Mouse (Mus musculus): ENCODE measurements at regions not wholly inside any gene's neighbourhood (a gene's known extent, or its start where the extent isn't known, plus 50 kb on each side); places are given as distances from the start of the nearest gene placed in this dataset.

GRCm38 (mm10) chr2:115326526-115326925 is 255.0 kb upstream of the BC052040 start:
- Histone ChIP-seq H3K4me3 (ENCODE audit: low read depth, low read length) (no peak overlapping the region), H3K27ac (ENCODE audit: low read depth) (no peak overlapping the region), H3K27me3 (ENCODE audit: insufficient read depth, low read length) (no peaks in the 10 kb centered on the region), H3K4me1 (ENCODE audit: insufficient read depth) (no peaks in the 10 kb centered on the region), H3K9ac (replicated peaks) (no peak overlapping the region), H3K36me3 (replicated peaks; ENCODE audit: insufficient read depth, low read length) (no peaks in the 10 kb centered on the region), H3K4me2 (ENCODE audit: low read depth, low read length) (no peak overlapping the region), H3K9me3 (ENCODE audit: low read length) (no peaks in the 10 kb centered on the region)
- ATAC-seq (no peak), DNase-seq (no peak)
- 80% methylated on average over 2 of the region's 2 CpGs for WGBS (ENCODE audit: insufficient replicate concordance)
- TF ChIP-seq EP300 (IDR thresholded peaks at IDR 0.05; ENCODE audit: low read depth): no peak
- no peak for TF ChIP-seq CTCF (IDR thresholded peaks at IDR 0.05; ENCODE audit: low read depth)

- H3K36me3 ChIP-seq (replicated peaks; ENCODE audit: insufficient read depth, low read length): no peaks in the 10 kb centered on the region
- WGBS (ENCODE audit: insufficient replicate concordance): 41% methylated on average over 7 of the region's 7 CpGs
Observed at GRCm38 (mm10) chr2:115338178-115338577, 243.3 kb upstream of the BC052040 start.

GRCm38 (mm10) chr2:115339034-115339433 is 242.5 kb upstream of the BC052040 start:
- TF ChIP-seq EP300 (IDR thresholded peaks at IDR 0.05; ENCODE audit: low read depth) (no peak), CTCF (IDR thresholded peaks at IDR 0.05; ENCODE audit: low read depth) (no peak)
- H3K27ac ChIP-seq (ENCODE audit: low read depth): no peak overlapping the region
- no peaks in the 10 kb centered on the region for H3K4me1 ChIP-seq (ENCODE audit: insufficient read depth)
- no peaks in the 10 kb centered on the region for H3K36me3 ChIP-seq (replicated peaks; ENCODE audit: insufficient read depth, low read length)
- 68% methylated on average over 4 of the region's 4 CpGs for WGBS (ENCODE audit: insufficient replicate concordance)
- H3K4me2 ChIP-seq (ENCODE audit: low read depth, low read length): no peak overlapping the region
- H3K9me3 ChIP-seq (ENCODE audit: low read length): no peaks in the 10 kb centered on the region
- no peak for DNase-seq
- no peaks in the 10 kb centered on the region for H3K27me3 ChIP-seq (ENCODE audit: insufficient read depth, low read length)
- ATAC-seq: no peak
- H3K4me3 ChIP-seq (ENCODE audit: low read depth, low read length): no peak overlapping the region
- H3K9ac ChIP-seq (replicated peaks): no peak overlapping the region

More at GRCm38 (mm10) chr2:115338178-115338577, 243.3 kb upstream of the BC052040 start:
- TF ChIP-seq CTCF (IDR thresholded peaks at IDR 0.05; ENCODE audit: low read depth): no peak
- TF ChIP-seq EP300 (IDR thresholded peaks at IDR 0.05; ENCODE audit: low read depth): no peak
- Histone ChIP-seq H3K4me3 (ENCODE audit: low read depth, low read length) (no peak overlapping the region), H3K4me2 (ENCODE audit: low read depth, low read length) (no peak overlapping the region), H3K27me3 (ENCODE audit: insufficient read depth, low read length) (no peaks in the 10 kb centered on the region), H3K9ac (replicated peaks) (no peak overlapping the region), H3K4me1 (ENCODE audit: insufficient read depth) (no peaks in the 10 kb centered on the region), H3K27ac (ENCODE audit: low read depth) (no peak overlapping the region), H3K9me3 (ENCODE audit: low read length) (no peaks in the 10 kb centered on the region)
- no peak for ATAC-seq
- DNase-seq: no peak

- DNase-seq: no peak
- H3K9ac ChIP-seq (replicated peaks): no peak overlapping the region
- H3K27ac ChIP-seq (ENCODE audit: low read depth): no peak overlapping the region
- no peaks in the 10 kb centered on the region for H3K9me3 ChIP-seq (ENCODE audit: low read length)
- no peak for ATAC-seq
- no peak overlapping the region for H3K4me3 ChIP-seq (ENCODE audit: low read depth, low read length)
- no peak for TF ChIP-seq EP300 (IDR thresholded peaks at IDR 0.05; ENCODE audit: low read depth)
- TF ChIP-seq CTCF (IDR thresholded peaks at IDR 0.05; ENCODE audit: low read depth): no peak
- no peaks in the 10 kb centered on the region for H3K36me3 ChIP-seq (replicated peaks; ENCODE audit: insufficient read depth, low read length)
- no peaks in the 10 kb centered on the region for H3K27me3 ChIP-seq (ENCODE audit: insufficient read depth, low read length)
- no peak overlapping the region for H3K4me2 ChIP-seq (ENCODE audit: low read depth, low read length)
- 83% methylated on average over 14 of the region's 14 CpGs for WGBS (ENCODE audit: insufficient replicate concordance)
- H3K4me1 ChIP-seq (ENCODE audit: insufficient read depth): no peaks in the 10 kb centered on the region
Observed at GRCm38 (mm10) chr2:115342360-115342759, 239.2 kb upstream of the BC052040 start.

DNA sequence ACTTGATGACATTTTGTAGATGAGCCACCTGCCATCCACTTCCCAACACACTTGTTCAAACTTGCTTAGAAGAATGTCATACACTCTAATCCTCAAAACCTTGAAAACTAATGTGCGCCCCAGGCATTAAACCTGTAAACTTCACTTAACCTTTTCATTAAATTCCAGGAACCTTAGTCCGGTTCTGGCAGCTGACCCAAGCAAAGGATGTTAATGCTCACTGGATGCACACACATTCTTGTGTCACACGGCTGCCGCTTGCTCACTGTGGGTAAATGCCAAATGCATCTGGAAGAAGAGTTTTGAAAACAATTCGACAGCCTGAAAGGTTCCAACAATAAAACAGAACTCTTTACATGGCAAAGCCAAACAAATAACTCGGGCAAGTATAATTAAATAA is 235.0 kb upstream of the BC052040 start:
- H3K4me1 ChIP-seq (ENCODE audit: insufficient read depth): no peaks in the 10 kb centered on the region
- ATAC-seq (no peak), DNase-seq (no peak)
- no peak overlapping the region for H3K27ac ChIP-seq (ENCODE audit: low read depth)
- 75% methylated on average over 6 of the region's 6 CpGs for WGBS (ENCODE audit: insufficient replicate concordance)
- no peak overlapping the region for H3K9ac ChIP-seq (replicated peaks)
- TF ChIP-seq EP300 (IDR thresholded peaks at IDR 0.05; ENCODE audit: low read depth) (no peak), CTCF (IDR thresholded peaks at IDR 0.05; ENCODE audit: low read depth) (no peak)
- H3K36me3 ChIP-seq (replicated peaks; ENCODE audit: insufficient read depth, low read length): no peaks in the 10 kb centered on the region
- H3K9me3 ChIP-seq (ENCODE audit: low read length): no peaks in the 10 kb centered on the region
- H3K27me3 ChIP-seq (ENCODE audit: insufficient read depth, low read length): no peaks in the 10 kb centered on the region
- H3K4me3 ChIP-seq (ENCODE audit: low read depth, low read length): no peak overlapping the region
- no peak overlapping the region for H3K4me2 ChIP-seq (ENCODE audit: low read depth, low read length)

- TF ChIP-seq CTCF (IDR thresholded peaks at IDR 0.05; ENCODE audit: low read depth) (no peak), EP300 (IDR thresholded peaks at IDR 0.05; ENCODE audit: low read depth) (no peak)
- Histone ChIP-seq H3K4me1 (ENCODE audit: insufficient read depth) (no peaks in the 10 kb centered on the region), H3K9ac (replicated peaks) (no peak overlapping the region), H3K9me3 (ENCODE audit: low read length) (no peaks in the 10 kb centered on the region), H3K36me3 (replicated peaks; ENCODE audit: insufficient read depth, low read length) (no peaks in the 10 kb centered on the region), H3K4me3 (ENCODE audit: low read depth, low read length) (no peak overlapping the region), H3K4me2 (ENCODE audit: low read depth, low read length) (no peak overlapping the region), H3K27me3 (ENCODE audit: insufficient read depth, low read length) (no peaks in the 10 kb centered on the region), H3K27ac (ENCODE audit: low read depth) (no peak overlapping the region)
- DNase-seq (peak; percentile 24), ATAC-seq (no peak)
- WGBS (ENCODE audit: insufficient replicate concordance): 18% methylated on average over 2 of the region's 2 CpGs
Observed at GRCm38 (mm10) chr2:115348263-115348662, 233.3 kb upstream of the BC052040 start.

GRCm38 (mm10) chr2:115371072-115371471 is 210.4 kb upstream of the BC052040 start:
- H3K4me1 ChIP-seq (ENCODE audit: insufficient read depth): no peaks in the 10 kb centered on the region
- no peak overlapping the region for H3K4me3 ChIP-seq (ENCODE audit: low read depth, low read length)
- H3K9me3 ChIP-seq (ENCODE audit: low read length): no peaks in the 10 kb centered on the region
- DNase-seq (no peak), ATAC-seq (no peak)
- no peak overlapping the region for H3K9ac ChIP-seq (replicated peaks)
- H3K4me2 ChIP-seq (ENCODE audit: low read depth, low read length): no peak overlapping the region
- no peaks in the 10 kb centered on the region for H3K27me3 ChIP-seq (ENCODE audit: insufficient read depth, low read length)
- H3K36me3 ChIP-seq (replicated peaks; ENCODE audit: insufficient read depth, low read length): no peaks in the 10 kb centered on the region
- no peak overlapping the region for H3K27ac ChIP-seq (ENCODE audit: low read depth)
- no peak for TF ChIP-seq EP300 (IDR thresholded peaks at IDR 0.05; ENCODE audit: low read depth)
- no peak for TF ChIP-seq CTCF (IDR thresholded peaks at IDR 0.05; ENCODE audit: low read depth)
- 50% methylated on average over 6 of the region's 6 CpGs for WGBS (ENCODE audit: insufficient replicate concordance)
